Mouse (Mus musculus) frontal cortex, postnatal 10 days (tissue): ENCODE measurements around the gene Fam187b.

ENCODE experiments used
- DNase-seq, 2 experiments: peaks; one replicate each; pipeline ENCODE4 v3.0.0; 2022; ENCODE audit warnings: low spot score in 2 of 2, mixed read lengths in 1 of 2

Fam187b gene

DNA sequence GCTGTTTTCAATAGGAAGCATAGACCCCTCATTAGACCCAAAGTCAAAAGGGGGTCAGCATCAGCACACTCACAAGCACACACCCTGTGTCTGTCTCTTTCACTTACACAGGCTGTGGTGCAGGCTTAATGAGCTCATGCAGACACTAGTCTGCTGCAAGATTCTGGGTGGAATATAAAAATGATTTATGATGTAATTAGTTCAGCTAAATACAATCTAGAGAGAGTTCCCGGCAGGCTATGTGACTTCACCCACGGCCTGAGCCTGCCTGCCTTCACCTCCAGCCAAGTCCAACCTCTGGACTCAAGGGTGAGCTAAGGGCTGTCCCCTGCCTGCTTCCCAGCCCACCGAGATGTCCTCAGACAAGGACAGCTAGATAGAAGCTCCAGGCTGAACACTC lies 35.3 kb downstream of the Fam187b start:
- DNase-seq: no peak

DNA sequence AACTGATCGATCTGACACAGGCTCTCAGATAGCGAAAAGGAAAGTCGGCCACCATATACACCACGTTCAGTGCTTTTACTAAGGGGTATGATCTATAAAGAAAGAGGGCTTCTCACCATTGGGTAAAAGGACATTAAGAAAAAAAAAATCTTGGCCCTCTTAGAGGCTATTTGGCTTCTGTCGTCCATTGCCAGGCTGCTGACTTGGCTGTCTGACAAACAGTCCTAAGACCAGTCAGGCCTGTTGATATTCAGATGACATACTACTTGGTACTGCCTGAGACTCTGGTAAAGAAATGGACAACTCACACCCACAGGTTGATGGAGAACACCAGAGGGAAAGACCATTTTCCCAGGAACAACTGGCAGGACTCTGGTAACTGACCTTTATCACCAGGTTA lies 39.4 kb downstream of the Fam187b start:
- no peak for DNase-seq

- DNase-seq: peak; percentile 35 to 36
Observed at GRCm38 (mm10) chr7:31017104-31017901, 43.7 kb downstream of the Fam187b start.

DNA sequence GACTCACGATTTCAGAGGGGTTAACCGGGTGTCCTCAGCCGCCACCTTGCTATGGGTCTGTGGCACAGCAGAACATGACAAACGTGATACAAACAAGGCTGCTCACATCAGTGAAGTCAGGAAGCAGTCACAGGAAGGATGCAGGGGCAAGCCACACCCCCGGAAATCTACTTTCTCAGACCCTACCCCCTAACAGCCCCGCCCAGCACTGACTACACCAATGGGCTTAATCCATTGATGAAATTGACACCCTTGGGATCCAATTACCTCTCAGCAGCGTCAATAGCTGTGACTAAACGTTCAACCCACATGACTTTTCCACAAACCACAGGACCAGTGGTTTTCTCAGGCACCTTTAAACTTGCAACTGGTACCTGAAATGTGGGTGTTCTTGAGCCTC lies 55.0 kb downstream of the Fam187b start:
- no peak for DNase-seq

DNA sequence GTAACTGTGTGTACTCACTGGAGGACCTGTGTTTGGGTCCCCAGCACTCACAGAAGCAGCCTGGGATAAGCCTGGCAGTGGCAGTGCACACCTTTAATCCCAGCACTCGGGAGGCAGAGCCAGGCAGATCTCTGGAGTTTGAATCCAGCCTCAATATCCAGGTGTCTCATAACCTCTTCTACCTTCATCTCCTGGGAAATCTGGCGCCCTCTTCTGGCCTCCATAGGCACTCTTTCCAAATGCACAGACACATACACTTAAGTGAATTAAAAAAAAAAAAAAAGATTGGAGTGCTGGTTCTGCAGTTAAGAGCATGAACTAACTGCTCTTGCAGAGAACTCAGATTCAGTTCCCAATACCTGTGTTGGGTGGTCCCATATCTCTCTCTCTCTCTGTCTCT lies 57.1 kb downstream of the Fam187b start:
- no peak for DNase-seq

- no peak for DNase-seq
Observed at GRCm38 (mm10) chr7:31031731-31032130, 58.1 kb downstream of the Fam187b start.

DNA sequence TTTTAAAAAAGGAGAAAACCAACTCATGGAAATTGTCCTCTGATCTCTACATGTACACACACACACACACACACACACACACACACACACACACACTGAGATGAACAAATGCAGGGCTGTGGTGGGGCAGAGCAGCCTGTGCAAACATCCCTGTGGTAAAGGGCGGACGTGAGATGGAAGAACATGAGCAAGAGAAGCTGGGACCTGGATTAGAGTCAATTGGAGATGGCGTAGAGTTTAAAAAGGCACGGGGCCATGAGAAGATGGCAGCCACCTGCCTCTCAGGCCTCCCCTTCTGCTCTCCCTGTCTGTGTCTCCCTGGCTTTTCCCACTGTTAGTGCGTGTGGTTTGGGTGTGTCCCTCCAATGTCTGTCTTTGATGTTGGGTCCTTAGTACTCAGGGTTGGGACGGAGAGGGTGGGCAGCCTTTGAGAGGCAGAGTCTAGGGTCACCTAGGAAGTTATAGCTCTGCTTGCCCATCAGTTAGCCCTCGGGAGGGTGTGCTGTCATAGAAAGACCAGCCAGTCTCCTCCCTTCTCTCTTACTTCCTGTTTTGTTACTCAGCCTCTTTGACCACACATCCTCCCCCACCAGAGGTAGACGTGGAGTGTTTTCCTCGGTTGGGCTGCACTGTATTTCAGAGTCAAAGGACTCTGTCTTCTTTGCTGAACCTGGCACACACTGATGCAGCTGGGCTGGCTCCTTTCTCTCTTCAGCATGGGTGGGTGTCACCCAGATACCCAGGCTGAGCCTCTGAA lies 60.0 kb downstream of the Fam187b start:
- DNase-seq: no peak

GRCm38 (mm10) chr7:31034789-31035188 lies 61.2 kb downstream of the Fam187b start:
- DNase-seq: no peak

DNA sequence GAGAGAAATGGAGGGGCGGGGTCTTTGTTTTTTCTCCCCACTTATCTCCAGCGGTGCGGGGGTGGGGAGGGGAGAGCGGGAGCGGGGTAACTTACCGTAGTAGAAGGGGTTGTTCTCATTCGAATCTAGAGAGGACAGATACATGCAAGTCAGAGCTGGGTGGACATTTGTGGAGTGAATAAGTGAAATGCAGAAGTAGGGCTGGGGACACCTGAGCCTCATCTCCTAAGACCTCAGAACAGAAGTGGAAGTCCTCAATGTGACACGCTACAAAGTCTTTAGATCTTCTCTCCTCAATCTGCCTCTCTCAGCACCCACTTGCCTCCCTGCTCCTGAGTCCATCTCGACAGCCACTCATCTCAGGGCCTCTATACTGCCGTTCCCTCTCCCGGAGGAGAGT lies 61.7 kb downstream of the Fam187b start:
- DNase-seq: no peak

- no peak for DNase-seq
Observed at GRCm38 (mm10) chr7:31036917-31037316, 63.3 kb downstream of the Fam187b start.

DNA sequence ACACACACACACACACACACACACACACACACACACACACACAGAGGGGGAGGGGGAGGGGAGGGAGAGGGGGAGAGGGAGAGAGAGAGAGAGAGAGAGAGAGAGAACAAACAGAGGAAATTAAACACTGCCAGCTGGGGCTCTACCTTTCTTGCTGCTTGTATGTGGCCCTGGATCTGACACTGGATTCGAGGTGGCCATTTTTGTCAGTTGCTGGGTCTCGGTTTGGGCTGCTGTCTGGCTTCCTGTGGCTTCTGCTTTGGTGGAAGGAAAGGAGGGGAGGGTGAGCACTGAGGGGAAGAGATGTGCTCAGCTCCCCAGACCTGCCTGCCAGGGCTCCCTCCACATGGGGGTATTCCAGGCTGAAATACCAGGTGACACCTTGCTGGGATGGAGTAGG lies 64.1 kb downstream of the Fam187b start:
- DNase-seq: no peak

GRCm38 (mm10) chr7:31039011-31039410 lies 65.4 kb downstream of the Fam187b start:
- DNase-seq: no peak
